Mouse (Mus musculus): ENCODE measurements around the gene Pla2g4a. TPM values are rescaled to one million over a fixed set of nuclear protein-coding genes. Genes with fewer than 3 reads are reported as not detected.
A peak's percentile ranks its signal among the peaks of the same experiment; 100 is the strongest.

The Pla2g4a gene
- 1.9 and 2.1 TPM in 2 replicates for polyA plus RNA-seq (2014; fragmentation: Nextera tagmentation; extraction: Ambion mirVana)

- H3K4me3 ChIP-seq (replicated peaks; ENCODE audit: low read length) = peak within 1 kb of the TSS; percentile 21; the same call in 1 of the 2 replicates
- no peaks in the 10 kb centered on the region for H3K36me3 ChIP-seq (replicated peaks; ENCODE audit: control insufficient read depth, insufficient read depth)
- DNase-seq (ENCODE audit: low spot score) (no peak), ATAC-seq (ENCODE audit: low FRiP score) (no peak)
- peak within 1 kb of the TSS; percentile 49 for H3K4me2 ChIP-seq (replicated peaks)
- 26% methylated on average over 15 of the region's 15 CpGs for WGBS
- no peaks in the 10 kb centered on the region for H3K27me3 ChIP-seq (ENCODE audit: control insufficient read depth, insufficient read depth, low read length)
- H3K27ac ChIP-seq = no peak within 1 kb of the TSS
- H3K9ac ChIP-seq = 0 out of 2 replicates have a peak within 1 kb of the TSS, but pooled peaks have one; percentile 12
- H3K9me3 ChIP-seq (ENCODE audit: control insufficient read depth, low read length) = no peaks in the 10 kb centered on the region
- no peaks in the 10 kb centered on the region for H3K4me1 ChIP-seq (replicated peaks; ENCODE audit: control insufficient read depth, insufficient read depth, low read length)
Measured at GRCm38 (mm10) chr1:149960734-149961424, at the start of gene Pla2g4a. TSS of gene Pla2g4a (minus strand) at chr1:149961290.

- H3K36me3 ChIP-seq (replicated peaks; ENCODE audit: control insufficient read depth, insufficient read depth) = no peaks in the 10 kb centered on the region
- no peak overlapping the region for H3K4me2 ChIP-seq (replicated peaks)
- no peak for DNase-seq (ENCODE audit: low spot score)
- H3K4me3 ChIP-seq (replicated peaks; ENCODE audit: low read length) = no peak overlapping the region
- H3K9me3 ChIP-seq (ENCODE audit: control insufficient read depth, low read length) = no peaks in the 10 kb centered on the region
- no peak overlapping the region for H3K27ac ChIP-seq
- no peak overlapping the region for H3K9ac ChIP-seq
- H3K27me3 ChIP-seq (ENCODE audit: control insufficient read depth, insufficient read depth, low read length) = no peaks in the 10 kb centered on the region
- H3K4me1 ChIP-seq (replicated peaks; ENCODE audit: control insufficient read depth, insufficient read depth, low read length) = no peaks in the 10 kb centered on the region
- 59% methylated on average over 4 of the region's 4 CpGs for WGBS
- ATAC-seq (ENCODE audit: low FRiP score) = peak; percentile 24; the same call in 1 of the 2 replicates
Measured at GRCm38 (mm10) chr1:150010629-150010979, 49.5 kb upstream of the Pla2g4a start.

GRCm38 (mm10) chr1:150009968-150010628 is 49.0 kb upstream of the Pla2g4a start:
- DNase-seq (ENCODE audit: low spot score) (no peak), ATAC-seq (ENCODE audit: low FRiP score) (peak; percentile 62; the same call in 1 of the 2 replicates)
- WGBS = 69% methylated on average over 18 of the region's 18 CpGs
- Histone ChIP-seq H3K9me3 (ENCODE audit: control insufficient read depth, low read length) (no peaks in the 10 kb centered on the region), H3K9ac (no peak overlapping the region), H3K36me3 (replicated peaks; ENCODE audit: control insufficient read depth, insufficient read depth) (no peaks in the 10 kb centered on the region), H3K27me3 (ENCODE audit: control insufficient read depth, insufficient read depth, low read length) (no peaks in the 10 kb centered on the region), H3K4me1 (replicated peaks; ENCODE audit: control insufficient read depth, insufficient read depth, low read length) (no peaks in the 10 kb centered on the region), H3K27ac (no peak overlapping the region), H3K4me3 (replicated peaks; ENCODE audit: low read length) (no peak overlapping the region), H3K4me2 (replicated peaks) (no peak overlapping the region)

- Histone ChIP-seq H3K9me3 (ENCODE audit: control insufficient read depth, low read length) (no peaks in the 10 kb centered on the region), H3K4me1 (replicated peaks; ENCODE audit: control insufficient read depth, insufficient read depth, low read length) (no peaks in the 10 kb centered on the region), H3K36me3 (replicated peaks; ENCODE audit: control insufficient read depth, insufficient read depth) (no peaks in the 10 kb centered on the region), H3K9ac (no peak overlapping the region), H3K4me2 (replicated peaks) (no peak overlapping the region), H3K27ac (no peak overlapping the region), H3K4me3 (replicated peaks; ENCODE audit: low read length) (no peak overlapping the region), H3K27me3 (ENCODE audit: control insufficient read depth, insufficient read depth, low read length) (no peaks in the 10 kb centered on the region)
- 95% methylated on average over 9 of the region's 9 CpGs for WGBS
- ATAC-seq (ENCODE audit: low FRiP score) = no peak; the same call in 1 of the 2 replicates
- no peak for DNase-seq (ENCODE audit: low spot score)
Measured at GRCm38 (mm10) chr1:150009134-150009533, 48.0 kb upstream of the Pla2g4a start.

- DNase-seq (ENCODE audit: low spot score) (no peak), ATAC-seq (ENCODE audit: low FRiP score) (no peak)
- H3K27ac ChIP-seq = no peak overlapping the region
- no peak overlapping the region for H3K4me3 ChIP-seq (replicated peaks; ENCODE audit: low read length)
- H3K4me2 ChIP-seq (replicated peaks) = no peak overlapping the region
- 89% methylated on average over 1 of the region's 1 CpGs for WGBS
- H3K9me3 ChIP-seq (ENCODE audit: control insufficient read depth, low read length) = no peaks in the 10 kb centered on the region
- H3K27me3 ChIP-seq (ENCODE audit: control insufficient read depth, insufficient read depth, low read length) = no peaks in the 10 kb centered on the region
- no peaks in the 10 kb centered on the region for H3K4me1 ChIP-seq (replicated peaks; ENCODE audit: control insufficient read depth, insufficient read depth, low read length)
- H3K9ac ChIP-seq = no peak overlapping the region
- no peaks in the 10 kb centered on the region for H3K36me3 ChIP-seq (replicated peaks; ENCODE audit: control insufficient read depth, insufficient read depth)
Measured at GRCm38 (mm10) chr1:149975626-149976025, 14.5 kb upstream of the Pla2g4a start.

- H3K36me3 ChIP-seq (replicated peaks; ENCODE audit: control insufficient read depth, insufficient read depth) = no peaks in the 10 kb centered on the region
- H3K27ac ChIP-seq = no peak overlapping the region
- no peak overlapping the region for H3K4me3 ChIP-seq (replicated peaks; ENCODE audit: low read length)
- no peak overlapping the region for H3K4me2 ChIP-seq (replicated peaks)
- H3K27me3 ChIP-seq (ENCODE audit: control insufficient read depth, insufficient read depth, low read length) = no peaks in the 10 kb centered on the region
- no peaks in the 10 kb centered on the region for H3K4me1 ChIP-seq (replicated peaks; ENCODE audit: control insufficient read depth, insufficient read depth, low read length)
- no peaks in the 10 kb centered on the region for H3K9me3 ChIP-seq (ENCODE audit: control insufficient read depth, low read length)
- ATAC-seq (ENCODE audit: low FRiP score) (no peak), DNase-seq (ENCODE audit: low spot score) (no peak)
- H3K9ac ChIP-seq = no peak overlapping the region
- WGBS = 95% methylated on average over 1 of the region's 1 CpGs
Measured at GRCm38 (mm10) chr1:149965826-149966225, 4.7 kb upstream of the Pla2g4a start.

GRCm38 (mm10) chr1:149961425-149962303 is 574 bp upstream of the Pla2g4a start:
- Histone ChIP-seq H3K9ac (no peak overlapping the region), H3K36me3 (replicated peaks; ENCODE audit: control insufficient read depth, insufficient read depth) (no peaks in the 10 kb centered on the region), H3K4me3 (replicated peaks; ENCODE audit: low read length) (no peak overlapping the region), H3K27me3 (ENCODE audit: control insufficient read depth, insufficient read depth, low read length) (no peaks in the 10 kb centered on the region), H3K4me1 (replicated peaks; ENCODE audit: control insufficient read depth, insufficient read depth, low read length) (no peaks in the 10 kb centered on the region), H3K27ac (no peak overlapping the region), H3K9me3 (ENCODE audit: control insufficient read depth, low read length) (no peaks in the 10 kb centered on the region), H3K4me2 (replicated peaks) (peak overlapping the region; percentile 49)
- no peak for DNase-seq (ENCODE audit: low spot score)
- ATAC-seq (ENCODE audit: low FRiP score) = no peak
- WGBS = 81% methylated on average over 9 of the region's 9 CpGs

GRCm38 (mm10) chr1:149960251-149960650 is 839 bp downstream of the Pla2g4a start:
- Histone ChIP-seq H3K9me3 (ENCODE audit: control insufficient read depth, low read length) (no peaks in the 10 kb centered on the region), H3K4me3 (replicated peaks; ENCODE audit: low read length) (no peak overlapping the region), H3K36me3 (replicated peaks; ENCODE audit: control insufficient read depth, insufficient read depth) (no peaks in the 10 kb centered on the region), H3K4me1 (replicated peaks; ENCODE audit: control insufficient read depth, insufficient read depth, low read length) (no peaks in the 10 kb centered on the region), H3K9ac (no peak overlapping the region), H3K27ac (no peak overlapping the region), H3K4me2 (replicated peaks) (no peak overlapping the region), H3K27me3 (ENCODE audit: control insufficient read depth, insufficient read depth, low read length) (no peaks in the 10 kb centered on the region)
- ATAC-seq (ENCODE audit: low FRiP score) (no peak), DNase-seq (ENCODE audit: low spot score) (no peak)
- WGBS = 99% methylated on average over 4 of the region's 4 CpGs

GRCm38 (mm10) chr1:149959069-149959468 is 2.0 kb downstream of the Pla2g4a start:
- H3K4me2 ChIP-seq (replicated peaks) = no peak overlapping the region
- H3K9ac ChIP-seq = no peak overlapping the region
- H3K4me1 ChIP-seq (replicated peaks; ENCODE audit: control insufficient read depth, insufficient read depth, low read length) = no peaks in the 10 kb centered on the region
- H3K36me3 ChIP-seq (replicated peaks; ENCODE audit: control insufficient read depth, insufficient read depth) = no peaks in the 10 kb centered on the region
- H3K27me3 ChIP-seq (ENCODE audit: control insufficient read depth, insufficient read depth, low read length) = no peaks in the 10 kb centered on the region
- WGBS = 88% methylated on average over 1 of the region's 1 CpGs
- DNase-seq (ENCODE audit: low spot score) (no peak), ATAC-seq (ENCODE audit: low FRiP score) (no peak)
- H3K9me3 ChIP-seq (ENCODE audit: control insufficient read depth, low read length) = no peaks in the 10 kb centered on the region
- H3K4me3 ChIP-seq (replicated peaks; ENCODE audit: low read length) = no peak overlapping the region
- H3K27ac ChIP-seq = no peak overlapping the region
